Mouse (Mus musculus) kidney, embryonic 15.5 days (tissue): Measurements from ENCODE around the gene Mettl7a2. TPM values are rescaled to one million over a fixed set of nuclear protein-coding genes. Genes with fewer than 3 reads are reported as not detected.
A peak's percentile ranks its signal among the peaks of the same experiment; 100 is the strongest.
"Not testable (repeated sequence)": the region's sequence is repeated elsewhere in the genome, so short reads cannot be mapped to it uniquely, and the experiment has no call there.

Source experiments
- ATAC-seq: fragments of 200-750 bp; cut with Nextera tagmentation; replicated peaks from 2 replicates; pipeline ENCODE4 v1.8.0; 2017; ENCODE audit warnings: moderate TSS enrichment; ENCODE audit not compliant: low FRiP score
- H3K27ac ChIP-seq: fragments of 300-500 bp; sonication (generic); 2 replicates; pipeline ENCODE4 v1.5.1; 2015; ENCODE audit warnings: mild to moderate bottlenecking, inconsistent platforms
- H3K27me3 ChIP-seq: fragments of 300-500 bp; sonication (generic); 2 replicates; pipeline ENCODE4 v1.6.1; 2015; ENCODE audit warnings: inconsistent platforms
- H3K36me3 ChIP-seq: fragments of 300-500 bp; sonication (generic); 2 replicates; pipeline ENCODE4 v1.6.1; 2015; ENCODE audit warnings: inconsistent platforms
- H3K4me1 ChIP-seq: fragments of 300-500 bp; sonication (generic); 2 replicates; pipeline ENCODE4 v1.6.1; 2015; ENCODE audit warnings: inconsistent platforms
- H3K4me2 ChIP-seq: fragments of 300-500 bp; sonication (generic); 2 replicates; pipeline ENCODE4 v1.6.1; 2015; ENCODE audit warnings: moderate library complexity, mild to moderate bottlenecking, inconsistent platforms
- H3K4me3 ChIP-seq: fragments of 300-500 bp; sonication (generic); replicated peaks from 2 replicates; pipeline ENCODE4 v1.5.1; 2015; ENCODE audit warnings: mild to moderate bottlenecking, inconsistent platforms
- H3K9ac ChIP-seq: fragments of 300-500 bp; sonication (generic); 2 replicates; pipeline ENCODE4 v1.6.1; 2015; ENCODE audit warnings: mild to moderate bottlenecking, inconsistent platforms
- H3K9me3 ChIP-seq: fragments of 300-500 bp; sonication (generic); replicated peaks from 2 replicates; pipeline ENCODE4 v1.6.1; 2016; ENCODE audit warnings: inconsistent platforms
- WGBS: fragments of 180-500 bp; shearing (Covaris S2); methylation state at CpG from one replicate; pipeline ENCODE4 v1.1.7; 2015; ENCODE audit warnings: mixed read lengths; 5-methylcytosine and 5-hydroxymethylcytosine counted together
- polyA plus RNA-seq: library from polyadenylated mRNA; unstranded; fragments of >200 nt; fragmentation: Nextera tagmentation; extraction: Ambion mirVana; gene quantifications from 2 replicates; pipeline ENCODE4 v1.2.1, GENCODE M21; 2015

Mettl7a2 gene
- 0.26 TPM in 1 of 2 replicates, not detected in the other for polyA plus RNA-seq

GRCm38 (mm10) chr15:100352711-100353250 is at the start of gene Mettl7a2, which contains the start of gene Methig1:
Gene Mettl7a2, plus strand, starts transcription at chr15:100353200.
Gene Methig1, plus strand, starts transcription at chr15:100353149.
- no peak within 1 kb of the TSS for H3K4me2 ChIP-seq
- no peak within 1 kb of the TSS for H3K27ac ChIP-seq
- no peaks in the 10 kb centered on the region for H3K9me3 ChIP-seq
- no peak within 1 kb of the TSS for H3K4me3 ChIP-seq
- 0 out of 2 replicates have a peak, but pooled peaks cover 9% of the 10 kb centered on the region for H3K4me1 ChIP-seq
- H3K36me3 ChIP-seq = no peaks in the 10 kb centered on the region
- no peak within 1 kb of the TSS for H3K9ac ChIP-seq
- WGBS = 83% methylated on average over 10 of the region's 10 CpGs
- H3K27me3 ChIP-seq = no peaks in the 10 kb centered on the region
- no peak for ATAC-seq

- H3K4me3 ChIP-seq = peak overlapping the region; percentile 57
- WGBS = 38% methylated on average over 8 of the region's 8 CpGs
Measured at GRCm38 (mm10) chr15:100303428-100304018, 49.5 kb upstream of the Mettl7a2 start.

GRCm38 (mm10) chr15:100304019-100304991 is 48.7 kb upstream of the Mettl7a2 start, which contains the start of gene Mettl7a1:
Gene Mettl7a1, plus strand, starts transcription at chr15:100304140.
- Histone ChIP-seq H3K27ac (peak within 1 kb of the TSS; percentile 87), H3K4me3 (peak within 1 kb of the TSS; percentile 57), H3K27me3 (no peaks in the 10 kb centered on the region), H3K9ac (peak within 1 kb of the TSS; percentile 55), H3K4me2 (peak within 1 kb of the TSS; percentile 83), H3K9me3 (no peaks in the 10 kb centered on the region), H3K36me3 (no peaks in the 10 kb centered on the region), H3K4me1 (peaks cover 14% of the 10 kb centered on the region)
- 4% methylated on average over 19 of the region's 30 CpGs for WGBS
- peak; percentile 82 for ATAC-seq

More at GRCm38 (mm10) chr15:100303428-100304018, 49.5 kb upstream of the Mettl7a2 start:
- H3K4me2 ChIP-seq = peak overlapping the region; percentile 83
- H3K9ac ChIP-seq = no peak overlapping the region
- peak overlapping the region; percentile 87 for H3K27ac ChIP-seq
- no peaks in the 10 kb centered on the region for H3K27me3 ChIP-seq
- no peak for ATAC-seq
- H3K36me3 ChIP-seq = no peaks in the 10 kb centered on the region
- peaks cover 14% of the 10 kb centered on the region for H3K4me1 ChIP-seq
- H3K9me3 ChIP-seq = no peaks in the 10 kb centered on the region

GRCm38 (mm10) chr15:100306201-100306600 is 46.8 kb upstream of the Mettl7a2 start:
- peak overlapping the region; percentile 83 for H3K4me2 ChIP-seq
- H3K9me3 ChIP-seq = no peaks in the 10 kb centered on the region
- 0 out of 2 replicates have a peak overlapping the region, but pooled peaks have one; percentile 57 for H3K4me3 ChIP-seq
- H3K9ac ChIP-seq = no peak overlapping the region
- H3K36me3 ChIP-seq = no peaks in the 10 kb centered on the region
- no peak for ATAC-seq
- WGBS = 70% methylated on average over 2 of the region's 2 CpGs
- H3K27ac ChIP-seq = no peak overlapping the region
- H3K4me1 ChIP-seq = peaks cover 14% of the 10 kb centered on the region
- no peaks in the 10 kb centered on the region for H3K27me3 ChIP-seq

- not testable (repeated sequence) for H3K9me3 ChIP-seq, H3K9ac ChIP-seq, ATAC-seq, H3K4me2 ChIP-seq, H3K36me3 ChIP-seq, H3K4me3 ChIP-seq, H3K27me3 ChIP-seq, H3K27ac ChIP-seq
- 31% methylated on average over 11 of the region's 11 CpGs for WGBS
- peaks cover 16% of the 10 kb centered on the region for H3K4me1 ChIP-seq
Measured at GRCm38 (mm10) chr15:100307438-100308096, 45.4 kb upstream of the Mettl7a2 start.

GRCm38 (mm10) chr15:100312346-100312745 is 40.7 kb upstream of the Mettl7a2 start:
- Histone ChIP-seq H3K9me3 (no peaks in the 10 kb centered on the region), H3K36me3 (peaks cover 7% of the 10 kb centered on the region; the same call in 1 of the 2 replicates), H3K27me3 (no peaks in the 10 kb centered on the region), H3K4me3 (no peak overlapping the region), H3K27ac (no peak overlapping the region), H3K9ac (no peak overlapping the region), H3K4me2 (no peak overlapping the region), H3K4me1 (0 out of 2 replicates have a peak, but pooled peaks cover 3% of the 10 kb centered on the region)
- WGBS = 76% methylated on average over 2 of the region's 2 CpGs
- no peak for ATAC-seq

- peaks cover 7% of the 10 kb centered on the region; the same call in 1 of the 2 replicates for H3K36me3 ChIP-seq
- 0 out of 2 replicates have a peak, but pooled peaks cover 3% of the 10 kb centered on the region for H3K4me1 ChIP-seq
- no peak overlapping the region for H3K4me3 ChIP-seq
- no peaks in the 10 kb centered on the region for H3K9me3 ChIP-seq
- H3K4me2 ChIP-seq = no peak overlapping the region
- no peak overlapping the region for H3K9ac ChIP-seq
- no peak overlapping the region for H3K27ac ChIP-seq
- WGBS = 94% methylated on average over 5 of the region's 5 CpGs
- no peaks in the 10 kb centered on the region for H3K27me3 ChIP-seq
- ATAC-seq = no peak
Measured at GRCm38 (mm10) chr15:100314448-100315145, 38.4 kb upstream of the Mettl7a2 start.

- not testable (repeated sequence) for H3K9ac ChIP-seq, H3K4me2 ChIP-seq, H3K36me3 ChIP-seq, H3K9me3 ChIP-seq, H3K27me3 ChIP-seq, H3K4me3 ChIP-seq, H3K4me1 ChIP-seq, ATAC-seq, H3K27ac ChIP-seq
- WGBS = 62% methylated on average over 4 of the region's 4 CpGs
Measured at GRCm38 (mm10) chr15:100318014-100318671, 34.9 kb upstream of the Mettl7a2 start.

GRCm38 (mm10) chr15:100319884-100320283 is 33.1 kb upstream of the Mettl7a2 start:
- no peak overlapping the region for H3K4me2 ChIP-seq
- H3K4me3 ChIP-seq = no peak overlapping the region
- H3K27ac ChIP-seq = no peak overlapping the region
- H3K27me3 ChIP-seq = no peaks in the 10 kb centered on the region
- no peak for ATAC-seq
- no peak overlapping the region for H3K9ac ChIP-seq
- peaks cover 4% of the 10 kb centered on the region; the same call in 1 of the 2 replicates for H3K4me1 ChIP-seq
- WGBS = 73% methylated on average over 1 of the region's 1 CpGs
- H3K9me3 ChIP-seq = no peaks in the 10 kb centered on the region
- H3K36me3 ChIP-seq = peaks cover under 1% of the 10 kb centered on the region; the same call in 1 of the 2 replicates

- Histone ChIP-seq H3K9ac (no peak overlapping the region), H3K4me1 (peaks cover 4% of the 10 kb centered on the region; the same call in 1 of the 2 replicates), H3K4me3 (no peak overlapping the region), H3K36me3 (no peaks in the 10 kb centered on the region), H3K4me2 (no peak overlapping the region), H3K9me3 (no peaks in the 10 kb centered on the region), H3K27ac (no peak overlapping the region), H3K27me3 (no peaks in the 10 kb centered on the region)
- ATAC-seq = no peak
- WGBS = 62% methylated on average over 9 of the region's 9 CpGs
Measured at GRCm38 (mm10) chr15:100320295-100320905, 32.6 kb upstream of the Mettl7a2 start.
